Mouse (Mus musculus): ENCODE measurements at regions not wholly inside any gene's neighbourhood (a gene's known extent, or its start where the extent isn't known, plus 50 kb on each side); places are given as distances from the start of the nearest gene placed in this dataset.
A peak's percentile ranks its signal among the peaks of the same experiment; 100 is the strongest.

- ATAC-seq (replicated peaks; ENCODE audit: poor library complexity, severe bottlenecking): no peak
These were observed 67.9 kb downstream of the 3100002H09Rik start for GRCm38 (mm10) chr4:124542696-124543095.

GRCm38 (mm10) chr4:124538471-124538870 lies 72.1 kb downstream of the 3100002H09Rik start:
- no peak for ATAC-seq (replicated peaks; ENCODE audit: poor library complexity, severe bottlenecking)

- no peak for ATAC-seq (replicated peaks; ENCODE audit: poor library complexity, severe bottlenecking)
These were observed 72.9 kb downstream of the 3100002H09Rik start for GRCm38 (mm10) chr4:124537681-124538080.

GRCm38 (mm10) chr4:124533614-124534013 lies 77.0 kb downstream of the 3100002H09Rik start:
- no peak for ATAC-seq (replicated peaks; ENCODE audit: poor library complexity, severe bottlenecking)

- no peak for ATAC-seq (replicated peaks; ENCODE audit: poor library complexity, severe bottlenecking)
These were observed 80.0 kb downstream of the 3100002H09Rik start for GRCm38 (mm10) chr4:124530596-124530995.

- ATAC-seq (replicated peaks; ENCODE audit: poor library complexity, severe bottlenecking): no peak
These were observed 83.8 kb downstream of the 3100002H09Rik start for GRCm38 (mm10) chr4:124526822-124527221.

- ATAC-seq (replicated peaks; ENCODE audit: poor library complexity, severe bottlenecking): no peak
These were observed 84.2 kb downstream of the 3100002H09Rik start for GRCm38 (mm10) chr4:124526362-124526761.

- ATAC-seq (replicated peaks; ENCODE audit: poor library complexity, severe bottlenecking): no peak
These were observed 90.3 kb downstream of the 3100002H09Rik start for GRCm38 (mm10) chr4:124520309-124520708.

GRCm38 (mm10) chr4:124511761-124512160 lies 98.8 kb downstream of the 3100002H09Rik start:
- no peak for ATAC-seq (replicated peaks; ENCODE audit: poor library complexity, severe bottlenecking)

- ATAC-seq (replicated peaks; ENCODE audit: poor library complexity, severe bottlenecking): no peak
These were observed 99.8 kb downstream of the 3100002H09Rik start for GRCm38 (mm10) chr4:124510816-124511215.

GRCm38 (mm10) chr4:124509695-124510094 lies 100.9 kb downstream of the 3100002H09Rik start:
- ATAC-seq (replicated peaks; ENCODE audit: poor library complexity, severe bottlenecking): no peak

GRCm38 (mm10) chr4:124506083-124506647 lies 104.4 kb downstream of the 3100002H09Rik start:
- ATAC-seq (replicated peaks; ENCODE audit: poor library complexity, severe bottlenecking): no peak

GRCm38 (mm10) chr4:124501785-124502184 lies 108.8 kb downstream of the 3100002H09Rik start:
- ATAC-seq (replicated peaks; ENCODE audit: poor library complexity, severe bottlenecking): no peak

- ATAC-seq (replicated peaks; ENCODE audit: poor library complexity, severe bottlenecking): no peak
These were observed 112.6 kb downstream of the 3100002H09Rik start for GRCm38 (mm10) chr4:124498043-124498442.

- no peak for ATAC-seq (replicated peaks; ENCODE audit: poor library complexity, severe bottlenecking)
These were observed 124.5 kb downstream of the 3100002H09Rik start for GRCm38 (mm10) chr4:124485941-124486581.

- ATAC-seq (replicated peaks; ENCODE audit: poor library complexity, severe bottlenecking): peak; percentile 33; the same call in 1 of the 2 replicates
These were observed 125.7 kb downstream of the 3100002H09Rik start for GRCm38 (mm10) chr4:124484613-124485586.

- no peak for ATAC-seq (replicated peaks; ENCODE audit: poor library complexity, severe bottlenecking)
These were observed 132.7 kb downstream of the 3100002H09Rik start for GRCm38 (mm10) chr4:124477870-124478301.

- no peak for ATAC-seq (replicated peaks; ENCODE audit: poor library complexity, severe bottlenecking)
These were observed 133.2 kb downstream of the 3100002H09Rik start for GRCm38 (mm10) chr4:124477359-124477868.

GRCm38 (mm10) chr4:124465229-124465820 lies 145.3 kb downstream of the 3100002H09Rik start:
- ATAC-seq (replicated peaks; ENCODE audit: poor library complexity, severe bottlenecking): no peak
